Comparison of ENCODE assay signal across 7 mouse cellular contexts in the genomic region with DNA sequence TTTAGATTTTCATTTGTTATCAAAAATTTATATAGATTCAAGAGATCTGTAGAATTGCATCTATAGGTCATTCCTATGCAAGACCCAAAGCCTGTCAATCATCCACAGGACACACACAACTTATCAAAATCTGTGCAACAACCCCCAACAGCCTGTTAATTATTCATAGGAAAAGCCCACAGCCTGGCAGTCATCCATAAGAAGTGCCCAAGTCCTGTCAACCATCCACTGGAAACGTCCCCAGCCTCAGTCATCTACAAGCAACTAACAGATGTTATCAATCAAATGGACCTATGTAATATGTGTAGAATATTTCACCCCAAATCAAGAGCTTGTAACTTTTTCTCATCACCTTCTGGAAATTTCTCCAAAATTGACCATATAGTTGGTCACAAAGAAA.
DNase-seq lines count a peak whose midpoint lies in the region; ATAC-seq and TF ChIP-seq lines count a peak whose summit lies in the region.
"Not testable (repeated sequence)": the region's sequence is repeated elsewhere in the genome, so short reads cannot be mapped to it uniquely, and the experiment has no call there.

No protein-coding gene starts in this region.

- not testable (repeated sequence) for H3K4me1 ChIP-seq in embryonic facial prominence, embryonic 14.5 days (ENCODE audit: control insufficient read depth, insufficient read depth, low read length); hindbrain, embryonic 11.5 days (replicated peaks; ENCODE audit: control insufficient read depth, insufficient read depth, low read length); kidney, adult 2 months (ENCODE audit: control insufficient read depth, insufficient read depth, low read length); stomach, embryonic 14.5 days (ENCODE audit: control insufficient read depth, insufficient read depth, low read length)

- 45% methylated on average over 1 of the region's 1 CpGs for WGBS in embryonic facial prominence, embryonic 14.5 days
- WGBS in hindbrain, embryonic 11.5 days = 65% methylated on average over 1 of the region's 1 CpGs
- 17% methylated on average over 1 of the region's 1 CpGs for WGBS in kidney, adult 2 months
- whole genome bisulfite sequencing in stomach, embryonic 14.5 days = 43% methylated on average over 1 of the region's 1 CpGs

- not testable (repeated sequence) for H3K27me3 ChIP-seq in embryonic facial prominence, embryonic 14.5 days (replicated peaks; ENCODE audit: control insufficient read depth, insufficient read depth, low read length); hindbrain, embryonic 11.5 days (ENCODE audit: control insufficient read depth, insufficient read depth, low read length); kidney, adult 2 months (replicated peaks; ENCODE audit: control insufficient read depth, insufficient read depth, low read length); stomach, embryonic 14.5 days (ENCODE audit: control insufficient read depth, insufficient read depth, low read length)

- DNase-seq in MN1 (ENCODE audit: low spot score) = peak; percentile 19
- DNase-seq in embryonic facial prominence, embryonic 14.5 days (ENCODE audit: low spot score) = peak; percentile 3
- peak; percentile 5 for DNase-seq in hindbrain, embryonic 11.5 days (ENCODE audit: low spot score)
- DNase-seq in kidney, adult 2 months = peak; percentile 6
- peak; percentile 9 for DNase-seq in kidney, postnatal 10 days
- peak; percentile 5 for DNase-seq in lung, postnatal 10 days

- H3K4me2 ChIP-seq in embryonic facial prominence, embryonic 14.5 days (ENCODE audit: low read depth, low read length); hindbrain, embryonic 11.5 days (replicated peaks; ENCODE audit: low read depth, low read length); stomach, embryonic 14.5 days (replicated peaks; ENCODE audit: low read depth, low read length): not testable (repeated sequence)

- not testable (repeated sequence) for TF ChIP-seq POLR2A in kidney, adult 2 months (IDR thresholded peaks at IDR 0.05; ENCODE audit: low read depth, low read length)

- ATAC-seq in embryonic facial prominence, embryonic 14.5 days (ENCODE audit: low read depth); hindbrain, embryonic 11.5 days (ENCODE audit: low FRiP score): not testable (repeated sequence)
- ATAC-seq in stomach, embryonic 14.5 days (ENCODE audit: insufficient number of reproducible peaks, insufficient read depth, low FRiP score, low read depth) = 0 out of 2 replicates have a peak, but pooled peaks have one; percentile 34

- H3K4me3 ChIP-seq in embryonic facial prominence, embryonic 14.5 days (ENCODE audit: low read depth, low read length); hindbrain, embryonic 11.5 days (ENCODE audit: low read depth, low read length); kidney, adult 2 months (ENCODE audit: insufficient read depth, low read depth, low read length); stomach, embryonic 14.5 days (ENCODE audit: low read depth, low read length): not testable (repeated sequence)

- H3K27ac ChIP-seq in embryonic facial prominence, embryonic 14.5 days (replicated peaks; ENCODE audit: low read depth, low read length); hindbrain, embryonic 11.5 days (ENCODE audit: low read depth, low read length); kidney, adult 2 months (ENCODE audit: insufficient read depth, low read depth, low read length); stomach, embryonic 14.5 days (ENCODE audit: low read length): not testable (repeated sequence)

- H3K36me3 ChIP-seq in embryonic facial prominence, embryonic 14.5 days (ENCODE audit: control insufficient read depth, insufficient read depth, low read length); hindbrain, embryonic 11.5 days (ENCODE audit: control insufficient read depth, insufficient read depth, low read length); kidney, adult 2 months (ENCODE audit: control insufficient read depth, insufficient read depth, low read length); stomach, embryonic 14.5 days (ENCODE audit: control insufficient read depth, insufficient read depth, low read length): not testable (repeated sequence)

- H3K9me3 ChIP-seq in embryonic facial prominence, embryonic 14.5 days (ENCODE audit: control insufficient read depth, low read length); hindbrain, embryonic 11.5 days (ENCODE audit: control insufficient read depth, low read length); stomach, embryonic 14.5 days (ENCODE audit: control insufficient read depth, low read depth, low read length): not testable (repeated sequence)

- TF ChIP-seq CTCF in kidney, adult 2 months (conservative IDR thresholded peaks at IDR 0.05; ENCODE audit: insufficient read depth, insufficient read length, low read depth, low read length) = not testable (repeated sequence)

- not testable (repeated sequence) for H3K9ac ChIP-seq in embryonic facial prominence, embryonic 14.5 days (ENCODE audit: low read depth, low read length); hindbrain, embryonic 11.5 days (ENCODE audit: low read depth, low read length); stomach, embryonic 14.5 days (replicated peaks; ENCODE audit: low read depth, low read length)
